Mouse (Mus musculus): ENCODE results near the gene Dgcr6.

- TF ChIP-seq CTCF (IDR thresholded peaks at IDR 0.05; ENCODE audit: low read depth, low read length) (no peak), GATA1 (IDR thresholded peaks at IDR 0.05; ENCODE audit: borderline replicate concordance, low read length) (no peak)
Observed at GRCm38 (mm10) chr16:18031752-18032151, 20.9 kb upstream of the Dgcr6 start.

All from G1E (cell line).